Mouse (Mus musculus): Measurements from ENCODE around the gene Vmn1r94. TPM values are rescaled to one million over a fixed set of nuclear protein-coding genes. Genes with fewer than 3 reads are reported as not detected.
"Not testable (repeated sequence)": the region's sequence is repeated elsewhere in the genome, so short reads cannot be mapped to it uniquely, and the experiment has no call there.

The Vmn1r94 gene
- polyA plus RNA-seq (2015; fragmentation: Nextera tagmentation; extraction: Ambion mirVana), result not detected in 2 replicates

DNA sequence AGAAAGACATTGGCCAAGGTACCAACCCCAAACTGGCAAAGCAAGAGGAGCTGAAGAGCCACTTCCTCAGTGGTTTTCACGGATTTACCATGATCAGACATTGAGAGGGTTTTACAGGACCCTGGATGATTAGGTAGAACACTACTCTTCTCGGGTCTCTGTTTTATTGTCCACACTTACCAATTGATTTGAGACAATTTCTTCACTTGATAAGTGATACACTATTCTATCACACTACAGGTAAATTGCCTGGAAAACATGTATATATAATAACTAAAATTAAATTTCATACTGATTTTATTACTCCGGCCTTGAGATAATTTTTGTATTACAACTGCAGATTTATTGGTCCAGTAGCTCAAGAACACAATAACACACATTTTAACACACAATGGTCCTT is at the start of gene Vmn1r94:
Gene Vmn1r94 (minus strand): TSS at position 101 of the 400 bp plus-strand sequence.
- H3K4me3 ChIP-seq (replicated peaks); H3K27me3 ChIP-seq; DNase-seq; H3K27ac ChIP-seq; H3K4me2 ChIP-seq; ATAC-seq (ENCODE audit: low read depth); H3K9ac ChIP-seq; H3K4me1 ChIP-seq (replicated peaks); H3K9me3 ChIP-seq (replicated peaks); H3K36me3 ChIP-seq: not testable (repeated sequence)
- no CpG with 5 or more reads among the region's 3 CpGs for WGBS (ENCODE audit: insufficient replicate concordance)

DNA sequence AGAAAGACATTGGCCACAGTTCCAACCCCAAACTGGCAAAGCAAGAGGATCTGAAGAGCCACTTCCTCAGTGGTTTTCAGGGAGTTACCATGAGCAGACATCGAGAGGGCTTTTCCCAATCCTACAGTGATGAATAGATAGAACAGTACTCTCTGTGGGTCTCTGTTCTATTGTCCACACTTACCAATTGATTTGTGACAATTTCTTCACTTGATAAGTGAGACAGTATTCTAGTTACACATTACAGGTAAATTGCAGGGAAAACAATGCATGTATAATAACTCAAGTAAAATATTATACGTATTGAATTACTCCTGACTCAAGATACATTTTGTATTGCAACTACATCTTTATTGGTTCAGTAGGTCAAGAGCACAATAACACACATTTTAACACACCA is 37.3 kb upstream of the Vmn1r94 start, which contains the start of gene Gm6164:
Gene Gm6164 (minus strand): TSS at position 101 of the 400 bp plus-strand sequence.
- H3K4me2 ChIP-seq; H3K9me3 ChIP-seq (replicated peaks); H3K27ac ChIP-seq; H3K4me3 ChIP-seq (replicated peaks); H3K27me3 ChIP-seq; H3K4me1 ChIP-seq (replicated peaks); DNase-seq; H3K36me3 ChIP-seq; ATAC-seq (ENCODE audit: low read depth); H3K9ac ChIP-seq: not testable (repeated sequence)
- no CpG with 5 or more reads among the region's 2 CpGs for WGBS (ENCODE audit: insufficient replicate concordance)

- H3K27me3 ChIP-seq; H3K27ac ChIP-seq; H3K4me2 ChIP-seq; H3K4me1 ChIP-seq (replicated peaks); ATAC-seq (ENCODE audit: low read depth); H3K9me3 ChIP-seq (replicated peaks); H3K4me3 ChIP-seq (replicated peaks); H3K36me3 ChIP-seq; H3K9ac ChIP-seq; DNase-seq: not testable (repeated sequence)
- WGBS (ENCODE audit: insufficient replicate concordance), result no CpG with 5 or more reads among the region's 3 CpGs
Measured at GRCm38 (mm10) chr7:20193410-20193809, 25.2 kb upstream of the Vmn1r94 start, which contains the start of gene Vmn1r95. Gene Vmn1r95, plus strand, starts transcription at chr7:20193710.

GRCm38 (mm10) chr7:20138988-20139387 is 29.2 kb downstream of the Vmn1r94 start, which contains the start of gene Vmn1r93:
Gene Vmn1r93, minus strand, starts transcription at chr7:20139088.
- H3K27me3 ChIP-seq; H3K36me3 ChIP-seq; H3K27ac ChIP-seq; H3K9ac ChIP-seq; ATAC-seq (ENCODE audit: low read depth); H3K4me1 ChIP-seq (replicated peaks); DNase-seq; H3K4me2 ChIP-seq; H3K9me3 ChIP-seq (replicated peaks); H3K4me3 ChIP-seq (replicated peaks): not testable (repeated sequence)
- whole genome bisulfite sequencing (ENCODE audit: insufficient replicate concordance), result no CpG with 5 or more reads among the region's 5 CpGs

GRCm38 (mm10) chr7:20122479-20122878 is 45.7 kb downstream of the Vmn1r94 start, which contains the start of gene Gm16442:
Gene Gm16442, minus strand, starts transcription at chr7:20122579.
- ATAC-seq (ENCODE audit: low read depth); H3K36me3 ChIP-seq; H3K27ac ChIP-seq; H3K9ac ChIP-seq; DNase-seq; H3K4me1 ChIP-seq (replicated peaks); H3K4me2 ChIP-seq; H3K27me3 ChIP-seq; H3K9me3 ChIP-seq (replicated peaks); H3K4me3 ChIP-seq (replicated peaks): not testable (repeated sequence)
- WGBS (ENCODE audit: insufficient replicate concordance), result no CpG with 5 or more reads among the region's 2 CpGs

Other genes starting within 250 kb of the Vmn1r94 start
- 1.9 and 2.2 TPM in 2 replicates for gene Pvr, start 247.2 kb downstream of the Vmn1r94 start, polyA plus RNA-seq (2015; fragmentation: Nextera tagmentation; extraction: Ambion mirVana)
- 0.20 and 0.35 TPM in 2 replicates for gene Igsf23, start 217.6 kb downstream of the Vmn1r94 start, polyA plus RNA-seq (2015; fragmentation: Nextera tagmentation; extraction: Ambion mirVana)
- gene Ceacam20, start 203.0 kb downstream of the Vmn1r94 start, polyA plus RNA-seq (2015; fragmentation: Nextera tagmentation; extraction: Ambion mirVana), result not detected in 2 replicates
- gene Nlrp9b, start 176.9 kb downstream of the Vmn1r94 start, polyA plus RNA-seq (2015; fragmentation: Nextera tagmentation; extraction: Ambion mirVana), result not detected in 2 replicates
- gene Vmn1r91, start 68.7 kb downstream of the Vmn1r94 start, polyA plus RNA-seq (2015; fragmentation: Nextera tagmentation; extraction: Ambion mirVana), result not detected in 2 replicates
- not detected in 2 replicates for gene Gm16442, start 45.8 kb downstream of the Vmn1r94 start, polyA plus RNA-seq (2015; fragmentation: Nextera tagmentation; extraction: Ambion mirVana)
- not detected in 2 replicates for gene Vmn1r93, start 29.3 kb downstream of the Vmn1r94 start, polyA plus RNA-seq (2015; fragmentation: Nextera tagmentation; extraction: Ambion mirVana)
- gene Vmn1r95, start 25.3 kb upstream of the Vmn1r94 start, polyA plus RNA-seq (2015; fragmentation: Nextera tagmentation; extraction: Ambion mirVana), result not detected in 2 replicates
- gene Gm6164, start 37.2 kb upstream of the Vmn1r94 start, polyA plus RNA-seq (2015; fragmentation: Nextera tagmentation; extraction: Ambion mirVana), result not detected in 2 replicates
- not detected in 2 replicates for gene Gm4498, start 65.5 kb upstream of the Vmn1r94 start, polyA plus RNA-seq (2015; fragmentation: Nextera tagmentation; extraction: Ambion mirVana)
- not detected in 2 replicates for gene Gm5890, start 94.5 kb upstream of the Vmn1r94 start, polyA plus RNA-seq (2015; fragmentation: Nextera tagmentation; extraction: Ambion mirVana)
- gene Gm4133, start 165.7 kb upstream of the Vmn1r94 start, polyA plus RNA-seq (2015; fragmentation: Nextera tagmentation; extraction: Ambion mirVana), result not detected in 2 replicates
- not detected in 2 replicates for gene Gm5728, start 207.0 kb upstream of the Vmn1r94 start, polyA plus RNA-seq (2015; fragmentation: Nextera tagmentation; extraction: Ambion mirVana)
- gene Vmn1r100, start 249.6 kb upstream of the Vmn1r94 start, polyA plus RNA-seq (2015; fragmentation: Nextera tagmentation; extraction: Ambion mirVana), result not detected in 2 replicates